Mouse (Mus musculus) lung, embryonic 15.5 days (tissue): ENCODE data around the gene Cd2bp2. TPM values are rescaled to one million over a fixed set of nuclear protein-coding genes. Genes with fewer than 3 reads are reported as not detected.

Experiments used
- ATAC-seq: fragments of 200-750 bp; cut with Nextera tagmentation; 2 replicates; pipeline ENCODE4 v1.8.0; 2017; ENCODE audit warnings: moderate number of reproducible peaks, borderline replicate concordance; ENCODE audit not compliant: low FRiP score, low TSS enrichment; ENCODE audit errors: extremely low read depth
- H3K27ac ChIP-seq: fragments of 300-500 bp; sonication (generic); 2 replicates; pipeline ENCODE4 v1.5.1; 2015; ENCODE audit warnings: moderate library complexity, mild to moderate bottlenecking, inconsistent platforms
- H3K27me3 ChIP-seq: fragments of 300-500 bp; sonication (generic); 2 replicates; pipeline ENCODE4 v1.6.1; 2015; ENCODE audit warnings: inconsistent platforms
- H3K36me3 ChIP-seq: fragments of 300-500 bp; sonication (generic); 2 replicates; pipeline ENCODE4 v1.6.1; 2015; ENCODE audit warnings: inconsistent platforms
- H3K4me1 ChIP-seq: fragments of 300-500 bp; sonication (generic); 2 replicates; pipeline ENCODE4 v1.6.1; 2015; ENCODE audit warnings: inconsistent platforms
- H3K4me2 ChIP-seq: fragments of 300-500 bp; sonication (generic); 2 replicates; pipeline ENCODE4 v1.6.1; 2015; ENCODE audit warnings: inconsistent platforms, mild to moderate bottlenecking, moderate library complexity
- H3K4me3 ChIP-seq: fragments of 300-500 bp; sonication (generic); 2 replicates; pipeline ENCODE4 v1.5.1; 2015; ENCODE audit warnings: mild to moderate bottlenecking, inconsistent platforms
- H3K9ac ChIP-seq: fragments of 300-500 bp; sonication (generic); 2 replicates; pipeline ENCODE4 v1.6.1; 2015; ENCODE audit warnings: inconsistent platforms
- H3K9me3 ChIP-seq: fragments of 300-500 bp; sonication (generic); 2 replicates; pipeline ENCODE4 v1.6.1; 2016; ENCODE audit warnings: inconsistent platforms
- WGBS: fragments of 180-500 bp; shearing (Covaris S2); methylation state at CpG from one replicate; pipeline ENCODE4 v1.1.7; 2015; 5-methylcytosine and 5-hydroxymethylcytosine counted together
- polyA plus RNA-seq: library from polyadenylated mRNA; unstranded; fragments of >200 nt; fragmentation: Nextera tagmentation; extraction: Ambion mirVana; gene quantifications from 2 replicates; pipeline ENCODE4 v1.2.1, GENCODE M21; 2015

Cd2bp2 gene
- polyA plus RNA-seq, 1 experiment from 2014 or later, result 61.7 TPM

DNA sequence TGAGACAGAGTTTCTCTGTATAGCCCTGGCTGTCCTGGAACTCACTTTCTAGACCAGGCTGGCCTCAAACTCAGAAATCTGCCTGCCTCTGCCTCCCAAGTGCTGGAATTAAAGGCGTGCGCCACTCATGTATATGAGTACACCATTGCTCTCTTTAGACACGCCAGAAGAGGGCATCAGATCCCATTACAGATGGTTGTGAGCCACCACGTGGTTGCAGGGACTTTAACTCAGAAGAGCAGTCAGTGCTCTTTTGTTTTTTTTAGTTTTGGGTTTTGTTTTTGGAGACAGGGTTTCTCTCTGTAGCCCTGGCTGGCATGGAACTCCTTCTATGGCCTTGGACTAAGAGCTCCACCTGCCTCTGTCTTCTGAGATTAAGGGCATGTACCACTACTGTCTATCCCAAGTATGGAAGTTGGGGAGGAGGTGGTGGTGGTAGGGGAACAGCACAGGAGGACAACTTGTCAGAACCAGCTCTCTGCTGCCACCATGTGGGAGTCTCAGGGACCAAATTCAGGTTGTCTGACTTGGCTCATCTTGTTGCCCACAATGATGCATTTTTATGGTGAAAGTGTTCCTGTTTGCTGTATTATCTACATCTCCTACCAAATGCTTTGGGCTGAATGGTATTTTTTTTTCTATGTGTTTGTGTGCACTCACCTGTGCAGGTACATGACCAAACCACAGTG, 32.9 kb upstream of the Cd2bp2 start:
- no peak overlapping the region for H3K4me3 ChIP-seq

DNA sequence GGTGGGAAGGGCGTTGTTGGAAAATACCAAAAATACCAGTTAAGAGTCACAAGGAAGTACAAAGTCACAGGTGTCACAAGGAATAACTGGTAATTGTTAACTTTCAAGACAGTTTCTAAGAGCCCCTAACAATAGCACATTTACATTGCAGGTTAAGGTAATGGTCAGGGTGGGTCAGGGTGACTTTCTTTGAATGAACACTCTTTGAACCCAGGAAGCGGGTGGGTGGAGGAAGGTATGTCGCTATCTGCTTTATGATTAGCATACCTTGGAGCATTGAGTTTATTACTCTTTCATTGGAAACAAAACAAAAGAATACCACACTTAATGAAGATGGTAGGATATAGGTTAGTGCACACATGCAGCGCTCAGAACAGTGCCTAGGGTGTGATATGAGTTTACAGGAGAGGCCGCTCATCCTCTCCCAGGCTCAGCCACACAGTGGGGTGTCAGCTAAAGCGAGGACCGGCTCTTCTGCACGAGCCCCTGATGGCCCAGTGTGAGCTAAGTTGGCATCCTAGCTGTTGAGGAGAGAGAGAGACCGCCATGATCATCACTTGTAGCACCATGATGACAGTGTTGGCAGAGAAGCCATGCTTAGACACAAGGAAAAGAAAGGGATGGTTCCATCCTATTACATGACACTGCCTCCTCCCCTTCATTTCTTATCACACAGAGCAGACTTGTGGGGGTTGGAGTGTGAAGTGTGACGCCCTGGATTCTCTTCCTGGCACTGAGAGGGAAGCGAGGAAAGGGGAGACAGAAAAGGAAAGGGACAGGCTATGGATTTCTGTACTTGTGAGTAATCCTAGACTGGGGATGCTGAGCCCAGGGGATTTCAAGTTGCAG, 29.5 kb upstream of the Cd2bp2 start:
- peaks cover 7% of the 10 kb centered on the region for H3K4me1 ChIP-seq
- 84% methylated on average over 11 of the region's 11 CpGs for WGBS
- H3K9me3 ChIP-seq, result no peaks in the 10 kb centered on the region
- no peak overlapping the region for H3K27ac ChIP-seq
- H3K9ac ChIP-seq, result no peak overlapping the region
- no peak overlapping the region for H3K4me3 ChIP-seq
- no peak overlapping the region for H3K4me2 ChIP-seq
- no peaks in the 10 kb centered on the region for H3K27me3 ChIP-seq
- peak; percentile 30; the same call in 1 of the 2 replicates for ATAC-seq
- H3K36me3 ChIP-seq, result peaks cover 10% of the 10 kb centered on the region; the same call in 1 of the 2 replicates

More for the DNA sequence above, 32.9 kb upstream of the Cd2bp2 start:
- WGBS, result 59% methylated on average over 4 of the region's 4 CpGs
- Histone ChIP-seq H3K4me1 (peaks cover 24% of the 10 kb centered on the region), H3K27ac (no peak overlapping the region), H3K4me2 (no peak overlapping the region), H3K9ac (no peak overlapping the region), H3K27me3 (no peaks in the 10 kb centered on the region), H3K36me3 (peaks cover 12% of the 10 kb centered on the region; the same call in 1 of the 2 replicates), H3K9me3 (no peaks in the 10 kb centered on the region)
- ATAC-seq, result no peak

- no peak for ATAC-seq
- Histone ChIP-seq H3K9me3 (no peaks in the 10 kb centered on the region), H3K4me3 (no peak overlapping the region), H3K36me3 (peaks cover 5% of the 10 kb centered on the region; the same call in 1 of the 2 replicates), H3K4me1 (no peaks in the 10 kb centered on the region; the same call in 1 of the 2 replicates), H3K9ac (no peak overlapping the region), H3K27me3 (no peaks in the 10 kb centered on the region), H3K4me2 (no peak overlapping the region), H3K27ac (no peak overlapping the region)
- 85% methylated on average over 6 of the region's 6 CpGs for WGBS
Observed at GRCm38 (mm10) chr7:127224616-127225015, 28.8 kb upstream of the Cd2bp2 start.

- WGBS, result 73% methylated on average over 6 of the region's 6 CpGs
- H3K9ac ChIP-seq, result no peak overlapping the region
- H3K4me3 ChIP-seq, result no peak overlapping the region
- no peaks in the 10 kb centered on the region for H3K27me3 ChIP-seq
- no peak overlapping the region for H3K4me2 ChIP-seq
- H3K4me1 ChIP-seq, result no peaks in the 10 kb centered on the region
- ATAC-seq, result no peak
- H3K9me3 ChIP-seq, result no peaks in the 10 kb centered on the region
- no peak overlapping the region for H3K27ac ChIP-seq
- no peaks in the 10 kb centered on the region for H3K36me3 ChIP-seq
Observed at GRCm38 (mm10) chr7:127223515-127224478, 27.9 kb upstream of the Cd2bp2 start.

- Histone ChIP-seq H3K9me3 (no peaks in the 10 kb centered on the region), H3K36me3 (no peaks in the 10 kb centered on the region), H3K4me2 (no peak overlapping the region), H3K27ac (no peak overlapping the region), H3K9ac (no peak overlapping the region), H3K4me1 (no peaks in the 10 kb centered on the region), H3K27me3 (no peaks in the 10 kb centered on the region), H3K4me3 (no peak overlapping the region)
- WGBS, result 93% methylated on average over 3 of the region's 3 CpGs
- no peak for ATAC-seq
Observed at GRCm38 (mm10) chr7:127223106-127223505, 27.3 kb upstream of the Cd2bp2 start.

DNA sequence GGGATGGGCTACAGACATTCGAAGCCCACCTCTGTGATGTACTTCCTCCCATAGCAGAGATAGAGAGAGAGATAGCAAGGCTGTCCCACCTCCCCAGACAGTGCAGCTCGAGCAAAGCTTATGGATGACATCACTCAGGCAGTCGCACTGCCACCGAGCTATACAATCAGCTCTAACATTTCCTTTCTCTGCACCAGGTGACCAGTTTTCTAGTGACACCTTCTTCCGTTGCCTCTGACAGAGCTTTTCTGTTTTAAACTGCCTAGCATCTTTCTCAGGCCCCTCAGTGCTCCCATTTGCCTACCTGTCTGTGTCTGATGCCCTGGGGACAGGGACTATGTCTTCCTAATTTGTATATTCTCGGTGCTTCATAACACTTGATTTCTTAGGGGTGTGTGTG, 24.6 kb upstream of the Cd2bp2 start:
- ATAC-seq, result no peak
- WGBS, result 62% methylated on average over 6 of the region's 6 CpGs
- no peaks in the 10 kb centered on the region for H3K9me3 ChIP-seq
- H3K4me3 ChIP-seq, result no peak overlapping the region
- no peaks in the 10 kb centered on the region for H3K36me3 ChIP-seq
- no peaks in the 10 kb centered on the region for H3K27me3 ChIP-seq
- H3K27ac ChIP-seq, result no peak overlapping the region
- H3K4me2 ChIP-seq, result no peak overlapping the region
- no peak overlapping the region for H3K9ac ChIP-seq
- peaks cover 2% of the 10 kb centered on the region; the same call in 1 of the 2 replicates for H3K4me1 ChIP-seq

- ATAC-seq, result no peak
- H3K27ac ChIP-seq, result no peak overlapping the region
- peaks cover 11% of the 10 kb centered on the region for H3K4me1 ChIP-seq
Observed at GRCm38 (mm10) chr7:127218670-127219069, 22.8 kb upstream of the Cd2bp2 start.

GRCm38 (mm10) chr7:127217901-127218642, 22.2 kb upstream of the Cd2bp2 start:
- no peaks in the 10 kb centered on the region for H3K9me3 ChIP-seq
- no peak overlapping the region for H3K4me2 ChIP-seq
- no peak overlapping the region for H3K4me3 ChIP-seq
- no peak for ATAC-seq
- H3K27me3 ChIP-seq, result no peaks in the 10 kb centered on the region
- no peaks in the 10 kb centered on the region for H3K36me3 ChIP-seq
- H3K27ac ChIP-seq, result no peak overlapping the region
- WGBS, result 58% methylated on average over 10 of the region's 10 CpGs
- no peak overlapping the region for H3K9ac ChIP-seq
- peaks cover 11% of the 10 kb centered on the region for H3K4me1 ChIP-seq

More at GRCm38 (mm10) chr7:127218670-127219069, 22.8 kb upstream of the Cd2bp2 start:
- Histone ChIP-seq H3K4me3 (no peak overlapping the region), H3K4me2 (no peak overlapping the region), H3K27me3 (no peaks in the 10 kb centered on the region), H3K9ac (no peak overlapping the region), H3K9me3 (no peaks in the 10 kb centered on the region), H3K36me3 (no peaks in the 10 kb centered on the region)
- WGBS, result 88% methylated on average over 4 of the region's 4 CpGs

GRCm38 (mm10) chr7:127217475-127217874, 21.6 kb upstream of the Cd2bp2 start:
- no peaks in the 10 kb centered on the region for H3K27me3 ChIP-seq
- no peaks in the 10 kb centered on the region for H3K36me3 ChIP-seq
- H3K4me1 ChIP-seq, result peaks cover 11% of the 10 kb centered on the region
- no peak for ATAC-seq
- no peak overlapping the region for H3K4me3 ChIP-seq
- H3K4me2 ChIP-seq, result no peak overlapping the region
- WGBS, result 85% methylated on average over 6 of the region's 6 CpGs
- no peak overlapping the region for H3K27ac ChIP-seq
- no peaks in the 10 kb centered on the region for H3K9me3 ChIP-seq
- H3K9ac ChIP-seq, result no peak overlapping the region

GRCm38 (mm10) chr7:127216307-127216706, 20.5 kb upstream of the Cd2bp2 start:
- Histone ChIP-seq H3K9ac (no peak overlapping the region), H3K9me3 (no peaks in the 10 kb centered on the region), H3K4me2 (no peak overlapping the region), H3K4me1 (peaks cover 11% of the 10 kb centered on the region), H3K36me3 (no peaks in the 10 kb centered on the region), H3K27ac (no peak overlapping the region), H3K27me3 (no peaks in the 10 kb centered on the region), H3K4me3 (no peak overlapping the region)
- no peak for ATAC-seq
- 86% methylated on average over 5 of the region's 5 CpGs for WGBS
